Mouse (Mus musculus) kidney, adult 2 months (tissue): Measurements from ENCODE around the gene Itih4.

Experiments
- CTCF ChIP-seq: fragments of 200-500 bp; conservative IDR thresholded peaks from 2 replicates; pipeline ENCODE4 v1.5.1; 2011; ENCODE audit warnings: low read depth, mild to moderate bottlenecking, control low read depth, low read length, moderate library complexity, mixed read lengths; ENCODE audit not compliant: insufficient read depth, insufficient read length
- POLR2A ChIP-seq: fragments of 200-500 bp; IDR thresholded peaks from one replicate; pipeline ENCODE4 v1.6.1; 2011; ENCODE audit warnings: low read depth, low read length, control low read depth

DNA sequence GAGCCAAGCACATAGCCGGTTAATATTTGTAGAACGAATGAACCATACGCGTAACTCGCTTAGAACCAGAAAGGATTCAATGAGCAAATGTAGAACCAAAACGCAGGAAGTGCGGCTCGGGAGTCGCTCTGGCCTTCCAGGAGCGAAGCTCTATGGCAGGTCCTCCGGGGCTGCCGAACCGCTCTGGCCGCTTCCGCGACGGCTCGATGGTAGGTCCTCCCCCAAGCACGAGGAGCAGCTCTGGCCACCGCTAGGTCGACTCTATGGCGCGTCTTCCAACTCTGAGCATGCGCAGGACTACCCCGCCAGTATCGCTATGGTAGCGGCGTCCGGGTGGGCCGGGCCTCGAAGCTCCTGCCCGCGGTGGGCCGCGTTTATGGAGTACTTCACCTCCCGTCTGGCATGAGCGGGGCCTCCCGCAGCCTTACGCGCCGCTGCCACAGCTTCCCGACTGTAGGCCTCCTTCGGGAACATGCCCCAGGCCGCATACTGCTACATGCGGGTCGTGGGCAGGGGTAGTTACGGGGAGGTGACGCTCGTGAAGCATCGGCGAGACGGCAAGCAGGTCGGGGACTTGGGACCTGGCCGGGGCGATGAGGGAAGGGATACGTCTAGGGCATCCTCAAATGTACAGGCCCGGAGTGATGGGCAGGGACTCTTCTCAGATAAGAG lies 65.0 kb downstream of the Itih4 start, which contains the start of gene Nek4:
- TF ChIP-seq CTCF (0 out of 2 replicates have a peak, but pooled peaks have one; percentile 26), POLR2A (no peak)
